Mouse (Mus musculus) splenic B cell, adult 2 months (primary cell): ENCODE results near the gene Acot1.
"Not testable (repeated sequence)": the region's sequence is repeated elsewhere in the genome, so short reads cannot be mapped to it uniquely, and the experiment has no call there.

Source experiments
- DNase-seq: peaks from one replicate; pipeline ENCODE4 v3.0.0-alpha.2; 2011; ENCODE audit warnings: low read depth, low spot score
- H3K27me3 ChIP-seq: 2 replicates; pipeline ENCODE4 v1.6.1; 2012; ENCODE audit warnings: mild to moderate bottlenecking, low read length, moderate library complexity, mixed read lengths; ENCODE audit not compliant: control insufficient read depth, poor library complexity, insufficient read depth, severe bottlenecking
- H3K36me3 ChIP-seq: 2 replicates; pipeline ENCODE4 v1.6.1; 2012; ENCODE audit warnings: mild to moderate bottlenecking, low read length, moderate library complexity, mixed read lengths; ENCODE audit not compliant: control insufficient read depth, poor library complexity, insufficient read depth, severe bottlenecking

The Acot1 gene

DNA sequence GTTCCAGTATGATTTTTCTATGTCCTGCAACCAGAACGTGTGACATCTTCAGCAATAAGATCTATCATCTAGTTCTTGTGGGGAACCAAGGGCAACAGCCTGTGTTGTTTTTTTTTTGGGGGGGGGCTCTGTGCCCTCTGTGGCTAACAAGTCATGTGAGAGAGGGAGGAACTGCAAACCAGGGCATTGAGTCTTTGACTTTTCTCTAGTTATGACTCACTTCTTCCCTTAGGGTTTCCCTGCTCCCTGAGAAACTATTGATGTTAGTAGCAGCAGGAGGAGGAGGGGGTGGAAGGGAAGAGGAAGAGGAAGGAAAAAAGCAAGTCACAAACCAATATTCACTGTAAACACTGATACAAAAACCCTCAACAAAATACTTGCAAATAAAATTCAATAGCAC is 5.4 kb upstream of the Acot1 start:
- DNase-seq = no peak
- H3K27me3 ChIP-seq = no peaks in the 10 kb centered on the region
- H3K36me3 ChIP-seq = no peaks in the 10 kb centered on the region

DNA sequence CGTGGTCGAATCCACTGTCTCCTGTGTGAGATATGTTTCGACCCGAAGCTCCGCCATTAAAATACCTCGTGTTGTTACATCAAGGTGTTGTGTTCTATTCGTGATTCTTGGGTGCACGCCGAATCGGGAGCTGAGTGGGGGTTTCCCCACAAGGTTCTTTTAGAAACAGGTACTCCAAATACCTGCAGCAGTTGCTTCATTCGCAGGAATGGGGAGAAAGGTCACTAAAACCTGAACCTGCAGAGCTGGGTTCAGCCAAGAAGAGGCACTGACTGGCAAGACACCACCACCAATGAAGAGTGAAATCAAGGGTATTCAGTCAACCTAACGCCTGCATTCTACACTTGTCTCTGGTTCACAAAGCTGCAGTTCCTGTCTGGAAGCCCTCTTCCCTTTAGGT is 1.0 kb upstream of the Acot1 start:
- DNase-seq = peak; percentile 18
- Histone ChIP-seq H3K36me3 (no peaks in the 10 kb centered on the region), H3K27me3 (no peaks in the 10 kb centered on the region)

DNA sequence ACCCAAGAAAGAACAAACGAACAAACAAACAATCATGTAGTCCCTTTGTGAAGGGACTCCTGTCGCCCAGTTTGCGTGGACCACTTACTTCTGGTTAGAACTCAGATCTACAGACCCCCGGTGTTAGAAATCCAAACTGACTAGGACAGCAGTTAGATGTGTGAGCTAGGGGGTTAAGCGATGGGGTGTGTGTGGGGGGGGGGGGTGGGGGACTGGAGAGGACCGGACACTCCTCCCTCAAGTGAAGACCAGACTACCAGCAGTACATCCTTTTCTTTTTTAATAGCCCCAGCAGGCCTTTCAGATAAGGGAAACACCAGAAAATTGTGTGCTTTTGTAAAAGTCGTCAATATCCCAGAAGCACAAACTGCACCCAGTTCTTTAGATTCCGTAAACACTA is 561 bp upstream of the Acot1 start:
- DNase-seq = no peak
- Histone ChIP-seq H3K36me3 (no peaks in the 10 kb centered on the region), H3K27me3 (no peaks in the 10 kb centered on the region)

DNA sequence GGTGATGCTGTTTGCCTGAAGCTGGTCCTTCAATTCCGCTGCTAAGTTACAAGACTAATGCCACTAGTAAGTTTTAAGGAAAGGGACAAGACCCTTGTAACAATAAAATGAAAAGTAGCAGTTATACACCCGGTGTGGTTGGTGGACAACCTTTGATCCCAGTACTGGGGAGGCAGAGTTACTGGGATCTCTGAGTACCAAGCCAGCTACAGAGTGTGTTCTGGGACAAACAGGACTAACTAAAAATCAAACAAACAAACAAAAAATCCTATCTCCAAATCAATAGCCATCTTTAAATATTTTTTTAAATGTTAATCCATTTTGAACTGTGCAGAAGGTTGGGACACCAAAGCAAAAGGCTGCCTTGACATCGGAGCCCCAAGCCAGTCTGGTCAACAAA is 911 bp downstream of the Acot1 start:
- H3K36me3 ChIP-seq = no peaks in the 10 kb centered on the region
- no peaks in the 10 kb centered on the region for H3K27me3 ChIP-seq
- no peak for DNase-seq

DNA sequence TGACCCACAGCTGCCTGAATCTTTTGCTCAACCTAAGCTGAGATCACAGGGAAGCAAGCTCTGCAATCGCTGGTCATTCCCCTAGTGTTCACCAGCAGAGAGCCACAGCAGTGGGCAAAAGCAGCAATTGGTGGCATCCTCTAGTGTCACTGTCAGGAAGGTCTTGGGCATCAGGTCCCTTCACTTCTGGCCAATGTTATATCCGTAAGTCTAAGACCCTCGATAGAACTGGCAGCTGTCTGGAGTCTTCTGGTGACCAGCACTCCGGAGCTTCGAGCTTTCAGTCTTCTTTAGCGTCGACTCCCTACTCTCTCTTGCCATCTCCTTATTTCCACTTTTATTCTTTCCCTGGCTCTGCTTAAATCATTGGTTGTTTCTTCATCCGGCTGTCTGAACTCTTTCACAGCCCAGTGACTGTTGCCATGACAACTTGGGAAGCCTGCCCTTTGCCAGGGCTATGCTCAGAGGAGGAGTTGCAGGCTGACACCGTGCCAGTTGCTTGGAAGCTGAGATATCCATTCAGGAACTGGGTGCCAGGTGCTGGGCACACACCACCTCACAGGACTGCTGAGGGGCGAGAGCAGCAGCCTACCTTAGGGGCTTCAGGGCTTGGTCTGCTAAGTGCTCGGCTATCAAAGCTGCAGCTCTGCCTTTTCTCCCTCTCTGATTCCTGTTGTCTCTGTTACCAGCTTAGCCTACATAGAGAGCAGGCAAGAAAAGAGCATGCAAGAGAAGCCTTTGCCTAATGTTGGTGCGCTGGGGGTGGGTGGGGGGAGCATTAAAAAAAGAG is 2.2 kb downstream of the Acot1 start:
- DNase-seq = peak; percentile 31
- Histone ChIP-seq H3K27me3 (no peaks in the 10 kb centered on the region), H3K36me3 (no peaks in the 10 kb centered on the region)

DNA sequence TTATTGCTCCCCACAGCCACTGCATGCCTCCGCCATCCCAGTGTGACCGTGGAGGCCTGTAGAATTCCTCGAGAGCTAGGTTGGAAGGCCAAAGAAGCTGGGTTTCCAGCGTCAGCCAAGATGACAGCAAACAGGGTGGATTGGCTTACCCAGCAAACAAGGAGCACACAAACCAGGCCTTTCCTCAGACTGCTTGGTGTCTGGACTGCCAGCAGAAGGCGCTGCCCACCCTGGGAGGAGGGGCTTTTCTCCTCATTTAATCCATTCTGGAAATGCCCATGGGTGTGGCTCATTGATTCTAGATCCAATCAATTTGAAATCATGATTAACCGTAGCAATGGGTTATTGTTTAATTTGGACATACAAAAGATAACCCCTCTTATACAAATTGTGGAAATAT is 3.8 kb downstream of the Acot1 start:
- H3K27me3 ChIP-seq = no peaks in the 10 kb centered on the region
- DNase-seq = no peak
- no peaks in the 10 kb centered on the region for H3K36me3 ChIP-seq

DNA sequence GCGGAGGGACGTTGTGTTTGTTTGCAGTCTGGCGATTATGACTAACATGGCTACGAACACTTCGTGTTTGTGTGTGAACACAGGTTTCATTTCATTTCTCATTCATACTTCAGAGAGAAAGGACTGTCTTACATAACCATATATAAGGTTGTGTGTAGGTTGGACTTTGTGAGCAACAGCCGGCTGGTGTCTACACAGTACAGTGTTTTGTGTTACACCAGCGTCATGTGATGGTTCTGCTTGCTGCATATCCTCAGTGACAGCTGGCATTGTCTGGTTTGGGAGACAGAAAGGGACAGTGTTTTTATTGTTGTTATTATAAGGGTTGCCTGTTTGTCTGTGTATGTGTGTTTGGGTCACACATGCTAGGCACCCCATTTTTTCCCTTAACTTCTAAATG is 4.4 kb downstream of the Acot1 start:
- no peak for DNase-seq
- Histone ChIP-seq H3K27me3 (no peaks in the 10 kb centered on the region), H3K36me3 (no peaks in the 10 kb centered on the region)

DNA sequence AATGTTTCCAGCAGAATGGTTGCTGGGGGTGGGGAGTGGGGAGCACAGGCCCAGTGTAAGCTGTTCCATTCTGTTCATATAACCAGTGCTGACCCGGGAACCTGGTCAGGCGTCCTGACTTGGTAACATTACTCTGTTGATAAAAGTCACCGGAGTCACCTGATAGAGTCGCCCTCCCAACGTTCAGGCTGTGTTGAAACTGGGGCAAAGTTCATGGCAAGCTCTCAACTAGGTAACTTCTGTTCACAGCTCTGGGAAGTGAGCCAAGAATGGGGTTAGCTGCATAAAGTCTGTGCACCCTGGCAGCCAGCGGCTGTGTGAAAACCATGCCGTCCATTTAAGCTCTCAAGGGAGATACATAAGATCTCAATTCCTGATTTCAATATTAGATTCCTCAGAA is 11.2 kb downstream of the Acot1 start:
- peak; percentile 33 for DNase-seq
- H3K36me3 ChIP-seq, H3K27me3 ChIP-seq: not testable (repeated sequence)

DNA sequence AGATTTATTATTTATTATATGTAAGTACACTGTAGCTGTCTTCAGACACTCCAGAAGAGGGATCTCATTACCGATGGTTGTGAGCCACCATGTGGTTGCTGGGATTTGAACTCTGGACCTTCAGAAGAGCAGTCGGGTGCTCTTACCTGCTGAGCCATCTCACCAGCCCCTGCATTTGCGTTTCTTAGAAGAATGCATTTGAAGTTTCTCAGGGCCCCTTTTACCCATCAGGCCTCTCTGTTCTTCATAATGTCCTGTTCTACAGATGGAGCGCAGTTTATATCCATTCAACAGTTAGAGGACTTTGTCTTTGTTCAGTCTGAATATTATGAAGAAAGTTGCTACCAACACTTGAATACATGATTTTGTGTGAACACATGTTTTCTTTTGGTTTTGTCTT is 13.0 kb downstream of the Acot1 start:
- not testable (repeated sequence) for DNase-seq, H3K27me3 ChIP-seq, H3K36me3 ChIP-seq

DNA sequence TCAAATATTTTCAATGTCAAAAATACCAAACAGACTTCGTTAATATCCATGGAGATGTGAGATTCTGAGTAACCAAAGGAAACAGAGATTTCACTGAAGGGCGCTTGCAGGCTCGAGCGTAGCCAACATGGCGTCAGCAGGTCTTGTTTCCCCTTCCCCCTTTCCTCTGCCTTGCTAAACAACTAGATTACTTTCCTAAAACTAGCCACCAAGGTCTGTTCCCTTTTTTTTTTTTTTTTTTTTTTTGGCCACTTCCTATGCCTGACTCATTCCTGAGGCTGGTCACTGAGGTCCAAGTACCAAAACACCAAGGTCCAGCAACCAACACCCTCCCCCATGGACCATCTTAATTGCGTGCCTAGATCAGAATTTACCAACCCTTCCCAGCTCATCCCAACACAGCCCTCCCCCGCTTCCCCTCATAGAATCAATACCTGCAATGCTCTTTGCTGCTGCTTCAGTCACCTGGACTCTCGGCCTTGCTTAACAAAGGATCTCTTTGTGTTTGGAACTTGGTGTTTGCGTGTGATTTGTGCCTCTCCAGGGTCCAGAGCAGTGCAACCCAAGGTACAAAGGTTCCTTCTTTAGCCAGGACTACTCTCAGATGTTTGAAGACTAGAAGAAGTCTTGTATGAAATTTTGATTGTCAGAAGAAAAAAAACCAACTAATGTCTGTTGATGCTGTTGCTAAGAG is 13.9 kb downstream of the Acot1 start:
- Histone ChIP-seq H3K27me3 (no peaks in the 10 kb centered on the region), H3K36me3 (no peaks in the 10 kb centered on the region)
- no peak for DNase-seq

DNA sequence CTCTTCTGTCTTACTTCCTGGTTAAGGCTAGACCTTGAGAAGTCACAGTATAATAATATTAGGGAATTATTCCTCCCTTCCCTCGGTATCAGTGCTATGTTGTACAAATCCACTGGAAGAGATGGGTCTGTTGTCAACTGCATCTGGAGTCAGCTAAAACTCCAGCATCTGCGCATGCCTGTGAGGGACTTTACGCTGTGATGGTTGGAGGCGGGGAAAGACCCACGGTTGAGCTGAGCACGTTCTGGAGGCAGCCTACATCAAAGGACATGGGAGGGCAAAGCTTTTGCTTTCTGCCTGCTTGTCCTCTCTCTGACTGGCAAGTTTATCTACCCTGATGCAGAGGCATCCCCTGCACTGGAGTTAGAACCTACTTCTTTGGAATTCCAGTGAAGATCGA is 16.6 kb downstream of the Acot1 start:
- DNase-seq = no peak
- Histone ChIP-seq H3K27me3 (no peaks in the 10 kb centered on the region), H3K36me3 (no peaks in the 10 kb centered on the region)

DNA sequence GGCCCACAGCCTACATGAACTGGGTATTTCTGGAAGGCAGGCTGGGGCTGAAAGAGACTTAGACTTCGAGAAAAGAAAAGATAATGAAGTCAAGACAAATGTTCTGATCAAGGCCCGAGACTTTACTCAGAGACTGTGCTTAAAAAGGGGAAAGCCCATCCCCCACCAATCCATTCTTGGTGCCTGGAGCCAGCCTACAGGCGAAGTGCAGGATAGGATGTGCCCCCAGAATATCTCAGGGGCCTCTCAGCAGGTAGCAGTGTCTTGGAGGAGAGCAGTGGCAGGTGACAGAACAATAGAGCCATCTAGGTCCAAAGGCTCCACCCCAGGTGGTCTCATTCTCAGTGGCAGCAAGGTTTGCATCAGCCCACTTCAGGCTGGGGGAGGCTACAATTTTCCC is 19.0 kb downstream of the Acot1 start:
- not testable (repeated sequence) for H3K27me3 ChIP-seq, DNase-seq, H3K36me3 ChIP-seq

DNA sequence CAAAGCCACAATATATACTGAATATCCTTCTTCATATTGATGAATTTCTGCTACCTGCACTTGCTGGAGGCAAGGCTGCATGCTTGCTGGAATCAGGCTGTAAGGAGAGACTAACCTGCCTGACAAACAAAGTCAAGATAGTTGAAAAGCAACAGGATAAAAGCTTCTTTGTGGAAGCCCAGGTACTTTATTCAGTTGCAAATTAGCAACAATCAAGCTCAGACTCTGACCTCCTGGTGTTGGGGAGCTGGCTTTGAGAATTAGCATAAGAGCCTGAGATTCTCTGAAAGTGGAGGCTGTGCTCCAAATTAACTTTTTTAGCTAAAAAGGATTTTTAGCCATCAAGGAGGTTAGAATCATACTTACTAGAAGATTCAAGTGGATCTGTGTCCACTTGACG is 19.8 kb downstream of the Acot1 start:
- H3K36me3 ChIP-seq, DNase-seq, H3K27me3 ChIP-seq: not testable (repeated sequence)

DNA sequence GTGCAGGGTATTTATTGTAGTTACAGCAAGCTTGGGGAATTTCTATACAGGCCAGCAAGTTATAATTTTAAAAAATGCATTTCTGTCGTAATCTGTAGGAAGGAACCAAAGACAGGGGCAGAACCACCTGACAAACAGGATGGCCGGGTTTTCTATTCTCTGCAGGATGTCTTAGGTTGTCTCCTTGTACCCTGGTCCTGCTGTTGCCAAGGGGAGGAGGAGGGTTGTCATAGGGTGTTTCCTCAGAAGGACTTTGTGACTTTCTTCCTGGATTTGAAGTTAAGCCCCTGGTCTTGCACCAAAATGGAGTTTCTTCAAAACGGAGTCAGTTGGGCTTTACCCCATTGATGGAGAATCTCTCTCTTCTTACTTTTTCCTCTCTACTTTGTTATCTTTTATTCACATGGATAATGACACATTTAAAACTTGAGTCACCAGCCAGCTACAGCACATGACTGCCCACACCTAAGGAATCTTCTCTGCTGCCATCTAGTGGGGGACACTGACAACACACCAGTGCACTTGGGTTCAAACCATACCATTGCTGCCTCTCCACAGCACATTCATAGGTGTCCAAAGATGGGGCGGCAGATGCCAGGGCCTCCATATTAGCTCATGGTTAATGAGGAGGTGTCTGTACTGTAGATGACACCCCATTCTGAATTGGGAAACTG is 21.5 kb downstream of the Acot1 start:
- no peaks in the 10 kb centered on the region for H3K27me3 ChIP-seq
- no peaks in the 10 kb centered on the region for H3K36me3 ChIP-seq
- peak; percentile 89 for DNase-seq

DNA sequence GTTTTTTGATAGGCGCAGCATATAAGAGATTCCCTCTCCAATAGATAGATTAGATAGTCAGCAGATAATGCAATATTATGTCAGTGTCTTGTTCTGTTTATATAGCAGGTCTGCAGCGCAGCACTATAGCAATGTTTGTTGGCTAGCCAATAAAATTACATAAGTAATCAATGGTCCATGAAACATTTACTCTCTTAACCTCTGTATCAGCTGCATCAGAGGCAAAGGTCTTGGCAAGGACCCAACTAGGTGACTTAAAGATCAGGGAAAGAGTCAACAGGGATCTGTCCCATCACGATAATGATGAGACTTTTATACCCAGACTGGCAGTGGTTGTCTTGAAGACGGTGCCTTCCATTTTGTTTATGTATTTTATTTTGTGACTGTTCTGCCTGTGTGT is 23.6 kb downstream of the Acot1 start:
- H3K36me3 ChIP-seq = no peaks in the 10 kb centered on the region
- H3K27me3 ChIP-seq = no peaks in the 10 kb centered on the region
- no peak for DNase-seq
